Mouse (Mus musculus) hindbrain, embryonic 16.5 days (tissue): ENCODE data around the gene Ttf1. TPM values are rescaled to one million over a fixed set of nuclear protein-coding genes. Genes with fewer than 3 reads are reported as not detected.

Experiments
- ATAC-seq: fragments of 200-750 bp; cut with Nextera tagmentation; 2 replicates; pipeline ENCODE4 v1.8.0; 2017; ENCODE audit warnings: moderate TSS enrichment, moderate library complexity
- H3K27ac ChIP-seq: fragments of 300-500 bp; sonication (generic); 2 replicates; pipeline ENCODE4 v1.5.1; 2014; ENCODE audit warnings: low read depth, mild to moderate bottlenecking, control low read depth, low read length, moderate library complexity
- H3K27me3 ChIP-seq: fragments of 300-500 bp; sonication (generic); replicated peaks from 2 replicates; pipeline ENCODE4 v1.6.1; 2014; ENCODE audit warnings: low read length; ENCODE audit not compliant: control insufficient read depth, insufficient read depth
- H3K36me3 ChIP-seq: fragments of 300-500 bp; sonication (generic); 2 replicates; pipeline ENCODE4 v1.6.1; 2014; ENCODE audit warnings: mild to moderate bottlenecking, low read length, moderate library complexity, mixed read lengths; ENCODE audit not compliant: control insufficient read depth, insufficient read depth
- H3K4me1 ChIP-seq: fragments of 300-500 bp; sonication (generic); 2 replicates; pipeline ENCODE4 v1.6.1; 2014; ENCODE audit warnings: low read depth, low read length; ENCODE audit not compliant: control insufficient read depth, insufficient read depth
- H3K4me2 ChIP-seq: fragments of 300-500 bp; sonication (generic); 2 replicates; pipeline ENCODE4 v1.6.1; 2014; ENCODE audit warnings: mild to moderate bottlenecking, low read length, control low read depth, moderate library complexity
- H3K4me3 ChIP-seq: fragments of 300-500 bp; sonication (generic); 2 replicates; pipeline ENCODE4 v1.5.1; 2014; ENCODE audit warnings: mild to moderate bottlenecking, low read length, control low read depth, moderate library complexity
- H3K9ac ChIP-seq: fragments of 300-500 bp; sonication (generic); 2 replicates; pipeline ENCODE4 v1.6.1; 2014; ENCODE audit warnings: low read depth, mild to moderate bottlenecking, control low read depth, low read length, moderate library complexity
- H3K9me3 ChIP-seq: fragments of 300-500 bp; sonication (generic); 2 replicates; pipeline ENCODE4 v1.6.1; 2014; ENCODE audit warnings: mild to moderate bottlenecking, low read length, moderate library complexity; ENCODE audit not compliant: control insufficient read depth
- WGBS: fragments of 180-500 bp; shearing (Covaris S2); extraction: QIAGEN DNeasy Blood & Tissue Kit; methylation state at CpG from one replicate; pipeline ENCODE4 v1.1.7; 2014; 5-methylcytosine and 5-hydroxymethylcytosine counted together
- polyA plus RNA-seq: library from polyadenylated mRNA; unstranded; fragments of >200 nt; fragmentation: Nextera tagmentation; extraction: Ambion mirVana; gene quantifications from 2 replicates; pipeline ENCODE4 v1.2.1, GENCODE M21; 2015

Gene Ttf1
- 6.7 and 7.7 TPM in 2 replicates for polyA plus RNA-seq

GRCm38 (mm10) chr2:29060135-29060597 lies at the start of gene Ttf1:
Gene Ttf1, plus strand, starts transcription at chr2:29060262.
- Histone ChIP-seq H3K9me3 (no peaks in the 10 kb centered on the region), H3K4me1 (peaks cover 9% of the 10 kb centered on the region), H3K36me3 (no peaks in the 10 kb centered on the region), H3K9ac (peak within 1 kb of the TSS; percentile 73), H3K4me2 (peak within 1 kb of the TSS; percentile 92), H3K27ac (peak within 1 kb of the TSS; percentile 82), H3K27me3 (peaks cover 8% of the 10 kb centered on the region), H3K4me3 (peak within 1 kb of the TSS; percentile 71)
- WGBS, result under 1% methylated on average over 41 of the region's 41 CpGs
- ATAC-seq, result peak; percentile 97

- Histone ChIP-seq H3K36me3 (no peaks in the 10 kb centered on the region), H3K4me3 (no peak overlapping the region), H3K27ac (no peak overlapping the region), H3K9ac (no peak overlapping the region), H3K4me1 (peaks cover 14% of the 10 kb centered on the region), H3K4me2 (no peak overlapping the region), H3K9me3 (no peaks in the 10 kb centered on the region), H3K27me3 (peaks cover 3% of the 10 kb centered on the region; the same call in 1 of the 2 replicates)
- WGBS, result 71% methylated on average over 5 of the region's 5 CpGs
- no peak for ATAC-seq
These were observed 47.5 kb upstream of the Ttf1 start for GRCm38 (mm10) chr2:29012523-29012922.

GRCm38 (mm10) chr2:29016599-29017587 lies 43.2 kb upstream of the Ttf1 start:
- H3K9me3 ChIP-seq, result no peaks in the 10 kb centered on the region
- ATAC-seq, result peak; percentile 62
- WGBS, result 44% methylated on average over 27 of the region's 27 CpGs
- no peak overlapping the region for H3K4me3 ChIP-seq
- peak overlapping the region; percentile 63 for H3K27ac ChIP-seq
- H3K36me3 ChIP-seq, result no peaks in the 10 kb centered on the region
- H3K4me2 ChIP-seq, result peak overlapping the region; percentile 40
- peaks cover 2% of the 10 kb centered on the region; the same call in 1 of the 2 replicates for H3K27me3 ChIP-seq
- H3K4me1 ChIP-seq, result peaks cover 14% of the 10 kb centered on the region
- peak overlapping the region; percentile 51; the same call in 1 of the 2 replicates for H3K9ac ChIP-seq

GRCm38 (mm10) chr2:29018680-29019079 lies 41.4 kb upstream of the Ttf1 start:
- 40% methylated on average over 5 of the region's 5 CpGs for WGBS
- Histone ChIP-seq H3K4me2 (no peak overlapping the region), H3K27me3 (peaks cover 2% of the 10 kb centered on the region; the same call in 1 of the 2 replicates), H3K36me3 (no peaks in the 10 kb centered on the region), H3K9ac (no peak overlapping the region), H3K4me1 (peaks cover 14% of the 10 kb centered on the region), H3K9me3 (no peaks in the 10 kb centered on the region), H3K4me3 (no peak overlapping the region), H3K27ac (no peak overlapping the region)
- ATAC-seq, result no peak

- Histone ChIP-seq H3K4me2 (peak overlapping the region; percentile 12; the same call in 1 of the 2 replicates), H3K4me1 (peaks cover 14% of the 10 kb centered on the region), H3K27me3 (peaks cover 2% of the 10 kb centered on the region; the same call in 1 of the 2 replicates), H3K4me3 (no peak overlapping the region), H3K36me3 (no peaks in the 10 kb centered on the region), H3K27ac (no peak overlapping the region), H3K9ac (peak overlapping the region; percentile 31; the same call in 1 of the 2 replicates), H3K9me3 (no peaks in the 10 kb centered on the region)
- ATAC-seq, result 0 out of 2 replicates have a peak, but pooled peaks have one; percentile 21
- 60% methylated on average over 17 of the region's 17 CpGs for WGBS
These were observed 39.0 kb upstream of the Ttf1 start for GRCm38 (mm10) chr2:29021025-29021424.

GRCm38 (mm10) chr2:29023001-29023400 lies 37.1 kb upstream of the Ttf1 start:
- no peaks in the 10 kb centered on the region for H3K4me1 ChIP-seq
- no peaks in the 10 kb centered on the region for H3K36me3 ChIP-seq
- no peak overlapping the region for H3K4me2 ChIP-seq
- H3K27me3 ChIP-seq, result peaks cover 2% of the 10 kb centered on the region; the same call in 1 of the 2 replicates
- no peak overlapping the region for H3K9ac ChIP-seq
- H3K4me3 ChIP-seq, result no peak overlapping the region
- no peak overlapping the region for H3K27ac ChIP-seq
- ATAC-seq, result no peak
- 89% methylated on average over 7 of the region's 7 CpGs for WGBS
- H3K9me3 ChIP-seq, result no peaks in the 10 kb centered on the region

GRCm38 (mm10) chr2:29025284-29025683 lies 34.8 kb upstream of the Ttf1 start:
- no peak overlapping the region for H3K4me2 ChIP-seq
- H3K9ac ChIP-seq, result no peak overlapping the region
- no peak for ATAC-seq
- H3K4me3 ChIP-seq, result no peak overlapping the region
- no peaks in the 10 kb centered on the region for H3K36me3 ChIP-seq
- peaks cover 5% of the 10 kb centered on the region for H3K4me1 ChIP-seq
- no peaks in the 10 kb centered on the region; the same call in 1 of the 2 replicates for H3K27me3 ChIP-seq
- WGBS, result 67% methylated on average over 5 of the region's 5 CpGs
- no peaks in the 10 kb centered on the region for H3K9me3 ChIP-seq
- no peak overlapping the region for H3K27ac ChIP-seq

GRCm38 (mm10) chr2:29030048-29030734 lies 29.9 kb upstream of the Ttf1 start:
- ATAC-seq, result peak; percentile 65
- 0 out of 2 replicates have a peak, but pooled peaks cover 3% of the 10 kb centered on the region for H3K27me3 ChIP-seq
- no peak overlapping the region for H3K27ac ChIP-seq
- H3K9ac ChIP-seq, result 0 out of 2 replicates have a peak overlapping the region, but pooled peaks have one; percentile 17
- H3K36me3 ChIP-seq, result no peaks in the 10 kb centered on the region
- H3K4me1 ChIP-seq, result peaks cover 7% of the 10 kb centered on the region
- no peaks in the 10 kb centered on the region for H3K9me3 ChIP-seq
- H3K4me2 ChIP-seq, result peak overlapping the region; percentile 28
- H3K4me3 ChIP-seq, result no peak overlapping the region
- 25% methylated on average over 20 of the region's 20 CpGs for WGBS
